Mouse (Mus musculus) thymus, postnatal 0 days (tissue): Measurements from ENCODE around the gene Ctsa. TPM values are rescaled to one million over a fixed set of nuclear protein-coding genes. Genes with fewer than 3 reads are reported as not detected.
"Not testable (repeated sequence)": the region's sequence is repeated elsewhere in the genome, so short reads cannot be mapped to it uniquely, and the experiment has no call there.

Experiments used
- DNase-seq: peaks from one replicate; pipeline ENCODE4 v3.0.0-alpha.2; 2015; ENCODE audit warnings: low spot score
- polyA plus RNA-seq: library from polyadenylated mRNA; unstranded; fragments of >200 nt; fragmentation: Nextera tagmentation; extraction: Ambion mirVana; gene quantifications from 2 replicates; pipeline ENCODE4 v1.2.1, GENCODE M21; 2015

Gene Ctsa
- polyA plus RNA-seq, 1 experiment from 2014 or later: 164 TPM

- DNase-seq: peak; percentile 25
Observed at GRCm38 (mm10) chr2:164845782-164846181, 13.1 kb downstream of the Ctsa start.

GRCm38 (mm10) chr2:164850061-164850460 lies 17.4 kb downstream of the Ctsa start:
- DNase-seq: peak; percentile 81

- not testable (repeated sequence) for DNase-seq
Observed at GRCm38 (mm10) chr2:164855572-164855971, 22.9 kb downstream of the Ctsa start.

- DNase-seq: no peak
Observed at GRCm38 (mm10) chr2:164856309-164857100, 23.8 kb downstream of the Ctsa start.

GRCm38 (mm10) chr2:164857101-164857821 lies 24.6 kb downstream of the Ctsa start, which contains the start of gene Pltp:
Gene Pltp (minus strand): TSS chr2:164857711.
- DNase-seq: peak; percentile 50

- no peak for DNase-seq
Observed at GRCm38 (mm10) chr2:164857842-164858553, 25.3 kb downstream of the Ctsa start.

GRCm38 (mm10) chr2:164859155-164859554 lies 26.5 kb downstream of the Ctsa start:
- no peak for DNase-seq

GRCm38 (mm10) chr2:164859640-164860432 lies 27.2 kb downstream of the Ctsa start:
- DNase-seq: no peak

GRCm38 (mm10) chr2:164861094-164861493 lies 28.4 kb downstream of the Ctsa start:
- DNase-seq: no peak

GRCm38 (mm10) chr2:164862179-164862861 lies 29.6 kb downstream of the Ctsa start:
- DNase-seq: no peak

GRCm38 (mm10) chr2:164863411-164863810 lies 30.7 kb downstream of the Ctsa start:
- DNase-seq: not testable (repeated sequence)

- DNase-seq: no peak
Observed at GRCm38 (mm10) chr2:164864593-164864992, 31.9 kb downstream of the Ctsa start.

GRCm38 (mm10) chr2:164866741-164867551 lies 34.3 kb downstream of the Ctsa start:
- no peak for DNase-seq

- peak; percentile 26 for DNase-seq
Observed at GRCm38 (mm10) chr2:164867566-164867965, 34.9 kb downstream of the Ctsa start.

GRCm38 (mm10) chr2:164868491-164868890 lies 35.8 kb downstream of the Ctsa start:
- DNase-seq: no peak

- no peak for DNase-seq
Observed at GRCm38 (mm10) chr2:164871602-164872303, 39.1 kb downstream of the Ctsa start.

- no peak for DNase-seq
Observed at GRCm38 (mm10) chr2:164873621-164874020, 40.9 kb downstream of the Ctsa start.

GRCm38 (mm10) chr2:164874239-164874769 lies 41.6 kb downstream of the Ctsa start:
- DNase-seq: no peak

GRCm38 (mm10) chr2:164875648-164876047 lies 43.0 kb downstream of the Ctsa start:
- not testable (repeated sequence) for DNase-seq
